Mouse (Mus musculus) cerebellum, adult 2 months (tissue): ENCODE measurements at regions not wholly inside any gene's neighbourhood (a gene's known extent, or its start where the extent isn't known, plus 50 kb on each side); places are given as distances from the start of the nearest gene placed in this dataset.

Experiments
- DNase-seq, 2 experiments: peaks; one replicate each; pipeline ENCODE4 v3.0.0; 2021
- H3K27ac ChIP-seq: fragments of 200-500 bp; 2 replicates; pipeline ENCODE4 v1.5.1; 2012; ENCODE audit warnings: low read length, control low read depth, inconsistent platforms; ENCODE audit not compliant: insufficient read depth
- H3K27me3 ChIP-seq: fragments of 200-500 bp; 2 replicates; pipeline ENCODE4 v1.6.1; 2012; ENCODE audit warnings: inconsistent platforms, mild to moderate bottlenecking, low read length, moderate library complexity; ENCODE audit not compliant: control insufficient read depth, insufficient read depth
- H3K4me1 ChIP-seq: fragments of 200-500 bp; 2 replicates; pipeline ENCODE4 v1.6.1; 2011; ENCODE audit warnings: low read length; ENCODE audit not compliant: control insufficient read depth, insufficient read depth
- H3K4me3 ChIP-seq: fragments of 200-500 bp; replicated peaks from 2 replicates; pipeline ENCODE3; 2011; ENCODE audit warnings: mild to moderate bottlenecking, low read depth, low read length, control low read depth; ENCODE audit not compliant: insufficient read depth
- CTCF ChIP-seq: fragments of 200-500 bp; IDR thresholded peaks from 2 replicates; pipeline ENCODE4 v1.5.1; 2011; ENCODE audit warnings: low read depth, mild to moderate bottlenecking, control low read depth, low read length, moderate library complexity, borderline replicate concordance; ENCODE audit not compliant: insufficient read depth
- POLR2A ChIP-seq: fragments of 200-500 bp; IDR thresholded peaks from 2 replicates; pipeline ENCODE4 v1.6.1; 2011; ENCODE audit warnings: low read length, control low read depth, borderline replicate concordance; ENCODE audit not compliant: insufficient read depth
- WGBS: fragments of 180-500 bp; shearing (Covaris S2); methylation state at CpG from one replicate; pipeline ENCODE4 v1.1.7; 2018; 5-methylcytosine and 5-hydroxymethylcytosine counted together

GRCm38 (mm10) chr5:125964039-125964438, 432.5 kb downstream of the Tmem132b start:
- TF ChIP-seq CTCF: peak; percentile 31; the same call in 1 of the 2 replicates
- no peak for TF ChIP-seq POLR2A
- Histone ChIP-seq H3K4me3 (no peak overlapping the region), H3K4me1 (no peaks in the 10 kb centered on the region), H3K27me3 (no peaks in the 10 kb centered on the region), H3K27ac (no peak overlapping the region)
- 84% methylated on average over 8 of the region's 8 CpGs for WGBS
- DNase-seq: no peak

DNA sequence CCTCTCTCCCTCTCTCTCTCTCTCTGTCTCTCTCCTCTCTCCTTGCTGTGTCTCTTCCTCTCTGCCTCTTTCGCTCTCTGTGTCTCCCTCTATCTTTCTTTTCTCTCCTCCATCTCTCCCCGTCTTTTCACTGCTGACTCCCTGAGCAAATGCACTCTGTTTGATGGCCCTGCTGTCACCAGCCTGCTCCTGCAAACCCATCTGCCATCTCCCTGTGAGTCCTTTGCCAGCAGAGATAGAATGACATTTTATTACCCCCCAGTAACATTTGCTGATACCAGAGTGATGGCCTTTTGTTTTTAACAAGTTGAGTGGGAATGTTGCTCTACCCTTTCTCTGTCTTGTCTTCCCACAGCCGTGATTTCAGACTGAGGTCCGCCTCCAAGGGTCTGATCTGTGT, 436.6 kb downstream of the Tmem132b start:
- TF ChIP-seq CTCF (no peak), POLR2A (no peak)
- Histone ChIP-seq H3K4me1 (no peaks in the 10 kb centered on the region), H3K27me3 (no peaks in the 10 kb centered on the region), H3K4me3 (no peak overlapping the region), H3K27ac (no peak overlapping the region)
- DNase-seq: no peak
- whole genome bisulfite sequencing: 43% methylated on average over 4 of the region's 4 CpGs

- Histone ChIP-seq H3K4me1 (no peaks in the 10 kb centered on the region), H3K4me3 (no peak overlapping the region), H3K27ac (no peak overlapping the region), H3K27me3 (no peaks in the 10 kb centered on the region; the same call in 1 of the 2 replicates)
- DNase-seq: no peak
- 86% methylated on average over 1 of the region's 1 CpGs for WGBS
- no peak for TF ChIP-seq POLR2A
- TF ChIP-seq CTCF: no peak
These were observed 442.5 kb downstream of the Tmem132b start for GRCm38 (mm10) chr5:125974035-125974434.

DNA sequence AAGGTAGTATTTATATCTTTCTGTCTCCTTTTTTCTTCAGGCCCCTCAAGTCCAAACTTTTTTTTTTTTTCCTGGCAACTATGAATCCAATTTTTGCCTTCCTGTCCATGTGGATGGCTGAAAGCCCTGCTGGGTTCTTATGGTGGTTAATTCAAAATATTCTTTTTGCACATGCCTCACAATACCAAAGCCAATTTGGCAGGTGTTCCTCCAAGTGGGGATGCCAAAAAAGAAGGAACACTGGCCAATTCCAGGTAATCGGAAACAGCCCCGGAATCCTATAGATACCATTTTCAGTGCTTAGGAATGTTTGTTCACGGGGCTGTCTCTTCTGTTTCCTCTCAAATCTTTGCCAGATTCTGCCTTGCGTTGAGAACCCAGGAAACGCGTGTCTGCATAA, 448.2 kb downstream of the Tmem132b start:
- H3K27me3 ChIP-seq: no peaks in the 10 kb centered on the region; the same call in 1 of the 2 replicates
- WGBS: 6% methylated on average over 6 of the region's 6 CpGs
- H3K4me3 ChIP-seq: no peak overlapping the region
- H3K27ac ChIP-seq: no peak overlapping the region
- TF ChIP-seq CTCF (no peak), POLR2A (no peak)
- H3K4me1 ChIP-seq: peaks cover 8% of the 10 kb centered on the region; the same call in 1 of the 2 replicates
- peak; percentile 21 to 63 for DNase-seq

DNA sequence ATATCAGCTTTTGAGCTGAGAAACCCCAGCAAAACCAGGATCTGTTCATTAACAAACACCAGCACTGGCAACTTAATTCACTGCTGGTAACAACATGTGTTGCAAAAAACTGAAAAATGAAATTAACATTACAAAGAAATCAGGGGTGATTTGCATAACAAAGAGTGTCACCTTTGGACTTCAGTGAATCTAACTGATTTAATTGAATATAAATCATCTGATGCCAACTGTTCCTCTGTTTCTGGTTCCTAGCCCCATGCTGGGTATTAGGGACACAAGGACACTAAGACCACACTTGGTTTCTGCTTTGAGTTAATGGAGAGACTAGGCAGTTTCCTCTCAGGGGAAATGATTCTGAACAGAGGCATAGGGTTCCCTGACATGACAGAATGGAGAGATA, 453.8 kb downstream of the Tmem132b start:
- Histone ChIP-seq H3K27me3 (no peaks in the 10 kb centered on the region), H3K4me3 (no peak overlapping the region), H3K4me1 (peaks cover 4% of the 10 kb centered on the region; the same call in 1 of the 2 replicates), H3K27ac (no peak overlapping the region)
- no peak for DNase-seq
- TF ChIP-seq POLR2A (no peak), CTCF (no peak)

- Histone ChIP-seq H3K27ac (no peak overlapping the region), H3K4me3 (no peak overlapping the region), H3K27me3 (no peaks in the 10 kb centered on the region; the same call in 1 of the 2 replicates), H3K4me1 (no peaks in the 10 kb centered on the region)
- no peak for TF ChIP-seq POLR2A
- no peak for TF ChIP-seq CTCF
- 36% methylated on average over 8 of the region's 8 CpGs for WGBS
- no peak for DNase-seq
These were observed 465.6 kb downstream of the Tmem132b start for GRCm38 (mm10) chr5:125997173-125997572.

GRCm38 (mm10) chr5:126007871-126008270, 476.3 kb downstream of the Tmem132b start:
- Histone ChIP-seq H3K4me1 (no peaks in the 10 kb centered on the region), H3K4me3 (no peak overlapping the region), H3K27me3 (no peaks in the 10 kb centered on the region), H3K27ac (no peak overlapping the region)
- WGBS: 75% methylated on average over 4 of the region's 4 CpGs
- no peak for TF ChIP-seq POLR2A
- no peak for TF ChIP-seq CTCF
- no peak for DNase-seq

DNA sequence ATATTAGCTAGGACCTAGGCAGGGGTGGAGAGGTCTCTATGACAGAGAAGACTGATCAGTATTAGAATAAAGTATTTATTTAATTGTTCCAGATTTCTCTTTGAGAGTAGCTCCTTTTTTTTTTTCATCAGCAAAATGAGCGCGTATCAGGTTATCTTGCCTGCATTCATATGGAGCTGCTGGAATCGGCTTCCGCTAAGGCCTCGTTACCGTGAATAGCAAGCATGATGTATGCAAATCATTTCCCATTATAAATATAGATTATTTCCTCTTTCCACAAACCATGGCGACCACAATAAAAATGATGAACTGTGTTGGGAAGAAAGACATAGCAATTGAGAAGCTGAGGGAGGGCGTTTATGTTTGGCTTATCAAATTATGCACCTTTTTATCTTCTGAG, 476.7 kb downstream of the Tmem132b start:
- 92% methylated on average over 8 of the region's 8 CpGs for WGBS
- DNase-seq: no peak

More for the DNA sequence above, 476.7 kb downstream of the Tmem132b start:
- no peak overlapping the region for H3K27ac ChIP-seq
- no peaks in the 10 kb centered on the region for H3K4me1 ChIP-seq
- TF ChIP-seq CTCF: no peak
- no peak overlapping the region for H3K4me3 ChIP-seq
- no peaks in the 10 kb centered on the region for H3K27me3 ChIP-seq
